Mouse (Mus musculus): Measurements from ENCODE around the gene Pdlim5. TPM values are rescaled to one million over a fixed set of nuclear protein-coding genes. Genes with fewer than 3 reads are reported as not detected.

Gene Pdlim5
- polyA plus RNA-seq (2014; fragmentation: Illumina TruSeq; extraction: RNeasy Lipid Tissue Mini Kit (QIAGEN cat#74804); ENCODE audit: insufficient read depth, low read depth, low replicate concordance), result 26.0 TPM

GRCm38 (mm10) chr3:142395520-142396193 is at the start of gene Pdlim5:
Pdlim5 (minus strand) TSS chr3:142395696.

Other genes starting within 250 kb of the Pdlim5 start
- gene Bmpr1b, start 226.3 kb downstream of the Pdlim5 start, polyA plus RNA-seq (2014; fragmentation: Illumina TruSeq; extraction: RNeasy Lipid Tissue Mini Kit (QIAGEN cat#74804); ENCODE audit: insufficient read depth, low read depth, low replicate concordance), result 2.0 TPM
- 4.4 TPM for gene Gbp5, start 98.3 kb upstream of the Pdlim5 start, polyA plus RNA-seq (2014; fragmentation: Illumina TruSeq; extraction: RNeasy Lipid Tissue Mini Kit (QIAGEN cat#74804); ENCODE audit: insufficient read depth, low read depth, low replicate concordance)
- gene Gbp7, start 134.6 kb upstream of the Pdlim5 start, polyA plus RNA-seq (2014; fragmentation: Illumina TruSeq; extraction: RNeasy Lipid Tissue Mini Kit (QIAGEN cat#74804); ENCODE audit: insufficient read depth, low read depth, low replicate concordance), result 6.5 TPM
- gene Gbp3, start 164.3 kb upstream of the Pdlim5 start, polyA plus RNA-seq (2014; fragmentation: Illumina TruSeq; extraction: RNeasy Lipid Tissue Mini Kit (QIAGEN cat#74804); ENCODE audit: insufficient read depth, low read depth, low replicate concordance), result 18.9 TPM
- gene Gbp2b, start 199.2 kb upstream of the Pdlim5 start, polyA plus RNA-seq (2014; fragmentation: Illumina TruSeq; extraction: RNeasy Lipid Tissue Mini Kit (QIAGEN cat#74804); ENCODE audit: insufficient read depth, low read depth, low replicate concordance), result 0.33 TPM
- 39.4 TPM for gene Gbp2, start 224.9 kb upstream of the Pdlim5 start, polyA plus RNA-seq (2014; fragmentation: Illumina TruSeq; extraction: RNeasy Lipid Tissue Mini Kit (QIAGEN cat#74804); ENCODE audit: insufficient read depth, low read depth, low replicate concordance)

Data from lung, adult 10 weeks (tissue).